Mouse (Mus musculus): ENCODE results near the gene Cggbp1. TPM values are rescaled to one million over a fixed set of nuclear protein-coding genes. Genes with fewer than 3 reads are reported as not detected.

Cggbp1 gene
- polyA plus RNA-seq (2016; fragmentation: Nextera tagmentation; extraction: Ambion mirVana), result 72.7 and 84.7 TPM in 2 replicates

DNA sequence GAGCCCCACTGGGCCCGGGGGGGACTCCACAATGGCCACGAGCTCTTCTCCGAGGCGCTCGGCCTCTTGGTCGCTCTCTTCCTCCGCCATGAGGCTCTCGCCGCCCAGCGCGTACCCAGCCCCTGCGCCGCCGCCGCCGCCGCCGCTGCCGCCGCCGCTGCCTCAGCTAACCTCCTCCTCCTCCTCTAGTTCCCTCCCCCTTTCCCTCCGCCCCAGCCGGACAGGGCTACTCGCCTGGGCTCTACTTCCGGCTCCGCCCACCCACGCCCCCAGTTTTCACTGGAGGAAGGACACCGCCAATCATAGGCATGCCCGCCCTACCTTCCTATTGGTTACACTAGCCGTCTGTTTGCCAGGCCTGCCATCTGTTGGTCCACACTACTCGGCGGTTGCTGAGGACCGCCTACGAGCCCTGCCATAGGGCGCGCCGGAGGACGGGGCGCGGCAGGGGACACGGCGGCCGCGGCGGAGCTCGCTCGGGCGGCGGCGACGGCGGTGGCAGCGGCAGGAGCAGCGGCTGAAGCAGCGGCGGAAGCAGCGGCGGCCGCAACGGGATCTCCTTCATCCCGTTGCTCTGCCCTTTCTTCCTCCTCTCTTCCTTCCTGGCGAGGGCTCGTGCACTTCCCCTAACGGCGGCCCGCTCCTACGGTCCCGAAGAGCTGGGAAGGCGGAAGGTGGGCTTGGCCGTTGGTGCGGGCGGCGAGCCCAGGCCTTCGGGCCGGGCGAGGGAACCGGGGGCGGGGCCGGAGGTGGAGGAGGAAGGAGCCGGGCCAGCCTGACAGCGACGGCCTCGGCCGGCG is at the start of gene Cggbp1, which contains the start of gene Zfp654:
Cggbp1 (plus strand) TSS at position 434 of the 800 bp plus-strand sequence.
Zfp654 (minus strand) TSS at position 90 of the 800 bp plus-strand sequence.
- WGBS, result under 1% methylated on average over 83 of the region's 85 CpGs
- Histone ChIP-seq H3K4me3 (peak within 1 kb of the TSS; percentile 94), H3K27me3 (ENCODE audit: insufficient read depth, poor library complexity, severe bottlenecking) (no peaks in the 10 kb centered on the region), H3K36me3 (peaks cover 27% of the 10 kb centered on the region), H3K4me1 (replicated peaks) (peaks cover 27% of the 10 kb centered on the region), H3K27ac (peak within 1 kb of the TSS; percentile 95), H3K9me3 (no peaks in the 10 kb centered on the region)
- peak; percentile 100 for DNase-seq (ENCODE audit: low spot score)

- WGBS, result 90% methylated on average over 3 of the region's 3 CpGs
- DNase-seq (ENCODE audit: low spot score), result no peak
- 0 out of 2 replicates have a peak, but pooled peaks cover 3% of the 10 kb centered on the region for H3K9me3 ChIP-seq
- H3K36me3 ChIP-seq, result peaks cover 18% of the 10 kb centered on the region
- no peaks in the 10 kb centered on the region for H3K4me1 ChIP-seq (replicated peaks)
- H3K27me3 ChIP-seq (ENCODE audit: insufficient read depth, poor library complexity, severe bottlenecking), result no peaks in the 10 kb centered on the region
- no peak overlapping the region for H3K27ac ChIP-seq
- no peak overlapping the region for H3K4me3 ChIP-seq
Measured at GRCm38 (mm10) chr16:64803041-64803440, 48.8 kb upstream of the Cggbp1 start.

DNA sequence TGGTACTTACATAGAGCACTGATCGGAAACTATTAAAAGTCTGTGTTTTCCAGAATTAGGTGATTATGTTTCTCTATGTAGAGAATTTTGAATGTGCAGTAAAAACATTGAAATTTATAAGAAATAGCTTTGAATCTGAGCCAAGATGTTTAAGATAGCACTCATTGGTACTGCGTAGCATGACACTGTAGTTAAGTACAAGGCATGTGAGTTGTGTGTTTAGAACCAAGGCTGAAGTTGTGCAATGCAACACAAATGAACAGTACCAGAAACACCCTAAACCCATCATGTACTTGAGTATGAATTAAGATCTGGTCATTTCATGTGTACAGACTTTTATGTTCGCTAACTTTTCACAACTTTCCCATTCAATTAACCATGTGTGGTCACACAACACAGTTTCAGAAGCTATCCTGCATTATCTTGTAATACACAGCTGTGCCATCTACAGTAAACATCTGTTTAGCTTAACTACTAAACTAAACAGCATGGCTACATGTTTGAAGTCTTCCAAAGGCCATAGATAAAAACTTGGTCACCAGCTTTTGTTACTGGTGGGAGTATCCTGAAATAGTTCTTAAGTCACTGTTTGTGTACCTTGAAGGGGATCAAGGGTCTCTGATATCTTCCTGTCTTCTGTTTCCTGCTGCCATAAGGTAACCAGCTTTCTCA is 34.6 kb upstream of the Cggbp1 start:
- Histone ChIP-seq H3K4me1 (replicated peaks) (no peaks in the 10 kb centered on the region), H3K9me3 (no peaks in the 10 kb centered on the region), H3K4me3 (no peak overlapping the region), H3K27me3 (ENCODE audit: insufficient read depth, poor library complexity, severe bottlenecking) (no peaks in the 10 kb centered on the region), H3K36me3 (peaks cover 14% of the 10 kb centered on the region), H3K27ac (no peak overlapping the region)
- DNase-seq (ENCODE audit: low spot score), result no peak
- WGBS, result 97% methylated on average over 3 of the region's 3 CpGs

GRCm38 (mm10) chr16:64823890-64824289 is 27.9 kb upstream of the Cggbp1 start:
- Histone ChIP-seq H3K27ac (no peak overlapping the region), H3K4me3 (no peak overlapping the region), H3K9me3 (no peaks in the 10 kb centered on the region), H3K4me1 (replicated peaks) (no peaks in the 10 kb centered on the region), H3K27me3 (ENCODE audit: insufficient read depth, poor library complexity, severe bottlenecking) (no peaks in the 10 kb centered on the region), H3K36me3 (peaks cover 8% of the 10 kb centered on the region; the same call in 1 of the 2 replicates)
- WGBS, result 94% methylated on average over 1 of the region's 1 CpGs
- DNase-seq (ENCODE audit: low spot score), result no peak

GRCm38 (mm10) chr16:64824474-64824873 is 27.3 kb upstream of the Cggbp1 start:
- 91% methylated on average over 1 of the region's 1 CpGs for WGBS
- DNase-seq (ENCODE audit: low spot score), result no peak

GRCm38 (mm10) chr16:64830291-64830690 is 21.5 kb upstream of the Cggbp1 start:
- H3K27me3 ChIP-seq (ENCODE audit: insufficient read depth, poor library complexity, severe bottlenecking), result no peaks in the 10 kb centered on the region
- H3K4me1 ChIP-seq (replicated peaks), result no peaks in the 10 kb centered on the region
- H3K4me3 ChIP-seq, result no peak overlapping the region
- WGBS, result 96% methylated on average over 15 of the region's 15 CpGs
- H3K36me3 ChIP-seq, result peaks cover 19% of the 10 kb centered on the region
- no peak for DNase-seq (ENCODE audit: low spot score)
- H3K27ac ChIP-seq, result no peak overlapping the region
- H3K9me3 ChIP-seq, result no peaks in the 10 kb centered on the region

More at GRCm38 (mm10) chr16:64824474-64824873, 27.3 kb upstream of the Cggbp1 start:
- Histone ChIP-seq H3K4me3 (no peak overlapping the region), H3K4me1 (replicated peaks) (no peaks in the 10 kb centered on the region), H3K27me3 (ENCODE audit: insufficient read depth, poor library complexity, severe bottlenecking) (no peaks in the 10 kb centered on the region), H3K9me3 (no peaks in the 10 kb centered on the region), H3K36me3 (peaks cover 11% of the 10 kb centered on the region; the same call in 1 of the 2 replicates), H3K27ac (no peak overlapping the region)

DNA sequence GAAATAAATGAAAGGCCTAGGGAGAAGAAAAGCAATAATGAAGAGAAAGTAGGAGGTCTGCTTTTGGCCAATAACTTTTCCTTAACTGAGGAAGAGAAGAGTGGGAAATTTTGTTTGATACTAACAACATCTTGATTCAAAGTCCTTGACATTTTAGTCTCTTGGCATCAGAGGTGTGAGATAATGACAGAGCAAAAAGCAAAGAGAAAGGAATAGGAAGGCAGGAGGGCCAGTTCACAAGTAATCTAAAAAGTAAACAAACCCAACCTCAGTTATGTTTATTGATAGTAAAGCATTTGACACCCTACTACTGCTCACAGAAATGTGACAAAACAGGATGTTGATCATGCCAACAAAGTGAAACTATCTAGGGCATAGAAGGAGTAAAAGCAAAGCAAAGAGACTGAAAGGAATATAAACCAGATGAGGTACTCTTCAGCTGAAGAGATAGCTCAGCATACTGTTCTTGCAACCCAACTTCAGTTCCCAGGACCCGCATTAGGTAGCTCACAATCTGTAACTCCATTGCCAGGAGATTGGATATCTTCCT is 15.7 kb upstream of the Cggbp1 start:
- no peak overlapping the region for H3K4me3 ChIP-seq
- H3K27me3 ChIP-seq (ENCODE audit: insufficient read depth, poor library complexity, severe bottlenecking), result no peaks in the 10 kb centered on the region
- no peaks in the 10 kb centered on the region for H3K9me3 ChIP-seq
- WGBS, result 80% methylated on average over 1 of the region's 1 CpGs
- no peak for DNase-seq (ENCODE audit: low spot score)
- no peaks in the 10 kb centered on the region for H3K36me3 ChIP-seq
- no peaks in the 10 kb centered on the region for H3K4me1 ChIP-seq (replicated peaks)
- no peak overlapping the region for H3K27ac ChIP-seq

- 92% methylated on average over 2 of the region's 2 CpGs for WGBS
- H3K9me3 ChIP-seq, result no peaks in the 10 kb centered on the region
- no peaks in the 10 kb centered on the region for H3K27me3 ChIP-seq (ENCODE audit: insufficient read depth, poor library complexity, severe bottlenecking)
- H3K4me3 ChIP-seq, result no peak overlapping the region
- no peaks in the 10 kb centered on the region for H3K4me1 ChIP-seq (replicated peaks)
- H3K36me3 ChIP-seq, result no peaks in the 10 kb centered on the region
- no peak overlapping the region for H3K27ac ChIP-seq
- no peak for DNase-seq (ENCODE audit: low spot score)
Measured at GRCm38 (mm10) chr16:64836709-64837108, 15.1 kb upstream of the Cggbp1 start.

- Histone ChIP-seq H3K27ac (no peak overlapping the region), H3K4me3 (no peak overlapping the region), H3K27me3 (ENCODE audit: insufficient read depth, poor library complexity, severe bottlenecking) (no peaks in the 10 kb centered on the region), H3K36me3 (no peaks in the 10 kb centered on the region), H3K4me1 (replicated peaks) (no peaks in the 10 kb centered on the region), H3K9me3 (no peaks in the 10 kb centered on the region)
- WGBS, result 93% methylated on average over 5 of the region's 5 CpGs
- DNase-seq (ENCODE audit: low spot score), result no peak
Measured at GRCm38 (mm10) chr16:64841481-64842373, 10.1 kb upstream of the Cggbp1 start.

- no peaks in the 10 kb centered on the region for H3K9me3 ChIP-seq
- H3K4me3 ChIP-seq, result no peak overlapping the region
- no peak overlapping the region for H3K27ac ChIP-seq
- H3K27me3 ChIP-seq (ENCODE audit: insufficient read depth, poor library complexity, severe bottlenecking), result no peaks in the 10 kb centered on the region
- whole genome bisulfite sequencing, result 91% methylated on average over 3 of the region's 3 CpGs
- no peaks in the 10 kb centered on the region for H3K36me3 ChIP-seq
- no peaks in the 10 kb centered on the region for H3K4me1 ChIP-seq (replicated peaks)
- DNase-seq (ENCODE audit: low spot score), result no peak
Measured at GRCm38 (mm10) chr16:64842374-64842729, 9.4 kb upstream of the Cggbp1 start.

GRCm38 (mm10) chr16:64845947-64846346 is 5.8 kb upstream of the Cggbp1 start:
- Histone ChIP-seq H3K27ac (no peak overlapping the region), H3K4me1 (replicated peaks) (peaks cover 15% of the 10 kb centered on the region), H3K27me3 (ENCODE audit: insufficient read depth, poor library complexity, severe bottlenecking) (no peaks in the 10 kb centered on the region), H3K36me3 (no peaks in the 10 kb centered on the region), H3K9me3 (no peaks in the 10 kb centered on the region), H3K4me3 (no peak overlapping the region)
- DNase-seq (ENCODE audit: low spot score), result no peak
- 89% methylated on average over 8 of the region's 8 CpGs for WGBS
